Mouse (Mus musculus): ENCODE measurements around the gene Hectd1.

- TF ChIP-seq CTCF (IDR thresholded peaks at IDR 0.05; ENCODE audit: extremely low read depth, insufficient read depth, insufficient read length, insufficient replicate concordance) (no peak), POLR2A (IDR thresholded peaks at IDR 0.05; ENCODE audit: low read depth, low read length) (no peak)
Observed at GRCm38 (mm10) chr12:51709741-51710140, 119.6 kb downstream of the Hectd1 start.

All from spleen, adult 2 months (tissue).